Mouse (Mus musculus) liver, embryonic 11.5 days (tissue): Measurements from ENCODE around the gene Mrgprx1. TPM values are rescaled to one million over a fixed set of nuclear protein-coding genes. Genes with fewer than 3 reads are reported as not detected.

Source experiments
- ATAC-seq: fragments of 200-750 bp; cut with Nextera tagmentation; replicated peaks from 2 replicates; pipeline ENCODE4 v1.8.0; 2017; ENCODE audit warnings: moderate number of reproducible peaks, mild to moderate bottlenecking, moderate TSS enrichment, moderate library complexity; ENCODE audit not compliant: low FRiP score
- DNase-seq: peaks from one replicate; pipeline ENCODE4 v3.0.0-alpha.2; 2017; ENCODE audit warnings: low spot score
- H3K27ac ChIP-seq: fragments of 300-500 bp; sonication (generic); 2 replicates; pipeline ENCODE4 v1.5.1; 2014; ENCODE audit warnings: mild to moderate bottlenecking, low read depth, low read length, control low read depth
- H3K27me3 ChIP-seq: fragments of 300-500 bp; sonication (generic); replicated peaks from 2 replicates; pipeline ENCODE4 v1.6.1; 2014; ENCODE audit warnings: low read length, mixed read lengths; ENCODE audit not compliant: control insufficient read depth, insufficient read depth
- H3K36me3 ChIP-seq: fragments of 300-500 bp; sonication (generic); 2 replicates; pipeline ENCODE4 v1.6.1; 2014; ENCODE audit warnings: mild to moderate bottlenecking, low read length, moderate library complexity, mixed read lengths; ENCODE audit not compliant: control insufficient read depth, insufficient read depth
- H3K4me1 ChIP-seq: fragments of 300-500 bp; sonication (generic); replicated peaks from 2 replicates; pipeline ENCODE4 v1.6.1; 2014; ENCODE audit warnings: low read length, mixed read lengths; ENCODE audit not compliant: control insufficient read depth, insufficient read depth
- H3K4me2 ChIP-seq: fragments of 300-500 bp; sonication (generic); 2 replicates; pipeline ENCODE4 v1.6.1; 2014; ENCODE audit warnings: mild to moderate bottlenecking, control low read depth, moderate library complexity
- H3K4me3 ChIP-seq: fragments of 300-500 bp; sonication (generic); 2 replicates; pipeline ENCODE4 v1.5.1; 2014; ENCODE audit warnings: low read depth, low read length, control low read depth
- H3K9ac ChIP-seq: fragments of 300-500 bp; sonication (generic); 2 replicates; pipeline ENCODE4 v1.6.1; 2014; ENCODE audit warnings: low read depth, low read length, control low read depth
- H3K9me3 ChIP-seq: fragments of 300-500 bp; sonication (generic); 2 replicates; pipeline ENCODE4 v1.6.1; 2016; ENCODE audit warnings: low read length, inconsistent platforms, mixed read lengths; ENCODE audit not compliant: control insufficient read depth
- WGBS: fragments of 180-500 bp; shearing (Covaris S2); extraction: QIAGEN DNeasy Blood & Tissue Kit; methylation state at CpG from one replicate; pipeline ENCODE4 v1.1.7; 2014; 5-methylcytosine and 5-hydroxymethylcytosine counted together
- polyA plus RNA-seq: library from polyadenylated mRNA; unstranded; fragments of >200 nt; fragmentation: Nextera tagmentation; extraction: Ambion mirVana; gene quantifications from 2 replicates; pipeline ENCODE4 v1.2.1, GENCODE M21; 2014

The Mrgprx1 gene
- polyA plus RNA-seq = not detected in 2 replicates

GRCm38 (mm10) chr7:48027497-48027896, at the start of gene Mrgprx1:
TSS of gene Mrgprx1 (minus strand) at chr7:48027597.
- DNase-seq (no peak), ATAC-seq (no peak)
- WGBS = 70% methylated on average over 3 of the region's 3 CpGs
- H3K27me3 ChIP-seq = no peaks in the 10 kb centered on the region
- no peaks in the 10 kb centered on the region for H3K9me3 ChIP-seq
- no peak within 1 kb of the TSS for H3K9ac ChIP-seq
- H3K4me1 ChIP-seq = no peaks in the 10 kb centered on the region
- no peak within 1 kb of the TSS for H3K4me3 ChIP-seq
- no peak within 1 kb of the TSS for H3K27ac ChIP-seq
- no peaks in the 10 kb centered on the region for H3K36me3 ChIP-seq
- H3K4me2 ChIP-seq = no peak within 1 kb of the TSS

DNA sequence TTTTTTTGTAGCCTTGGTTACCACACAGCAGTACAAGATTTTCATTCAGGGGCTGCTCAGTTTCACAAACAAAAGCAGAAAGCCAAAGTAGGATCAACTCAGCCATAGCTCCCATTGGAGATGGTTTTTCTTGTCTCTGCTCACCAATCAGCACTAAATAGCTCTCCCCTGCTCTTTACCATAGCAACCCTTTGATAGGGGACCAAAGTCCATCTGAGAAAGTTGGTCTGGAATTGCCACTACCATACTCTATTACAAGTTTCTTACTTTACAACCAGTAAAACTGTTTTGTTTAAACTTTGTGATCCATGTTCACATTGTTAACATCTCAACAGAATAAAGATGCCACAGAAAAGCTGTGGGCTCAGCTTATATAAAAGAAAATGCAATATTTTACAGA, 48.1 kb upstream of the Mrgprx1 start:
- ATAC-seq (no peak), DNase-seq (no peak)
- H3K27ac ChIP-seq = no peak overlapping the region
- H3K36me3 ChIP-seq = no peaks in the 10 kb centered on the region
- H3K9ac ChIP-seq = no peak overlapping the region
- H3K4me3 ChIP-seq = no peak overlapping the region
- no peaks in the 10 kb centered on the region for H3K9me3 ChIP-seq
- H3K4me2 ChIP-seq = no peak overlapping the region
- no peaks in the 10 kb centered on the region for H3K4me1 ChIP-seq
- no peaks in the 10 kb centered on the region for H3K27me3 ChIP-seq

DNA sequence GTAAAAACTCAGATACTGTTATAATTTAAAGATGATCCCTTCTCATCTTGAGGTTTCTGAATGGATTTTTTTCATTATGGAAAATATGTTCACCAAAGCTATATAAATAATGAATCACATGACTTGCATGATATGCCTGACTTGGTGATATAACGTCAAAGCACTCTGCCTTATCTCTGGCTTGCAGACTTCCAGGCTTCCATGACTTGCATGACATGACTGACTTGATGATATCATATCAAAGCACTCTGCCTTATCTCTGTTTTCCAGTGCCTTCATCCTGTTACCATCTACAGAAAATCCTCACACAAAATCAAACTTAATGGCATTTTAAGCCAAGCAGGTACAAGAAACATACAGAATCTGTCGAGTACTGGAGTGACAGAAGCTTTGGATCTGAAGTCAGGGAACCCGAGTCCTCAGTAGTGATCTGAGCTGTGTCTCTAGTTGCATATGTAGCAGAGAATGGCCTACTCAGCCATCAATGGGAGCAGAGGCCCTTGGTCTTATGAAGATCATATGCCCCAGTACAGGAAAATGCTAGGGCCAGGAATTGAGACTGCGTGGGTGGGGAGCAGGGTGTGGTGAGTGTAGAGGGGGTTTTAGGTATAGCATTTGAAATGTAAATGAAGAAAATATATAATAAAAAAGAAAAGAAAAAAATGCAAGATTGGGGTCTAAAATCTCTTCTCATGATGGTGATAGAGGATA, 19.2 kb upstream of the Mrgprx1 start:
- 46% methylated on average over 4 of the region's 4 CpGs for WGBS
- peak; percentile 80 for ATAC-seq
- H3K4me3 ChIP-seq = no peak overlapping the region

DNA sequence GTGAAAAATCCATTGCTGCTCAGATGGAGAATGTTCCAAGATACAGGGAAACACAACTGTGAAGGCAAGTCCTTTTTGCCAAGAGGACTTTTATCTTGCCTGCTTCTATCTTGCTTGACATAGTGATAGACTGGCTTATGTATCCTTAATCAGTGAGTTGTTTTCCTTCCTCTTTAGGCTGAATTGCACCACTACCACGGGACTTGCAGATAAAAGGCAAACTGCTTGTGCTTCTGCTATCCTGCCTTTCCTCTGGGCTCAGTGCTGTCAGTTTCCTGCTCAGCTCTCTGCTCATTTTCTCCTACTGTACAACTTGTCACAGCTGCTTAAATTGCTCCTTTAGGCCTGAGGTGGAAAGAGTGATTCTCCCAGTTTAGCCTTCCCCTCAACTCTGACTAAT, 16.6 kb upstream of the Mrgprx1 start:
- Histone ChIP-seq H3K4me1 (no peaks in the 10 kb centered on the region), H3K4me3 (no peak overlapping the region), H3K9me3 (no peaks in the 10 kb centered on the region), H3K36me3 (no peaks in the 10 kb centered on the region), H3K4me2 (no peak overlapping the region), H3K27me3 (no peaks in the 10 kb centered on the region), H3K27ac (no peak overlapping the region), H3K9ac (no peak overlapping the region)
- 15% methylated on average over 1 of the region's 1 CpGs for WGBS
- DNase-seq = no peak
- no peak for ATAC-seq

More for the DNA sequence above, 19.2 kb upstream of the Mrgprx1 start:
- Histone ChIP-seq H3K27ac (no peak overlapping the region), H3K36me3 (no peaks in the 10 kb centered on the region), H3K4me1 (no peaks in the 10 kb centered on the region), H3K4me2 (no peak overlapping the region), H3K9me3 (no peaks in the 10 kb centered on the region), H3K9ac (no peak overlapping the region), H3K27me3 (no peaks in the 10 kb centered on the region)
- DNase-seq = no peak

GRCm38 (mm10) chr7:48017874-48018273, 9.5 kb downstream of the Mrgprx1 start:
- H3K9ac ChIP-seq = no peak overlapping the region
- H3K4me2 ChIP-seq = no peak overlapping the region
- no peaks in the 10 kb centered on the region for H3K4me1 ChIP-seq
- no peak overlapping the region for H3K27ac ChIP-seq
- H3K36me3 ChIP-seq = no peaks in the 10 kb centered on the region
- H3K4me3 ChIP-seq = no peak overlapping the region
- ATAC-seq = no peak
- no peak for DNase-seq
- H3K9me3 ChIP-seq = no peaks in the 10 kb centered on the region
- whole genome bisulfite sequencing = 42% methylated on average over 2 of the region's 2 CpGs
- no peaks in the 10 kb centered on the region for H3K27me3 ChIP-seq

DNA sequence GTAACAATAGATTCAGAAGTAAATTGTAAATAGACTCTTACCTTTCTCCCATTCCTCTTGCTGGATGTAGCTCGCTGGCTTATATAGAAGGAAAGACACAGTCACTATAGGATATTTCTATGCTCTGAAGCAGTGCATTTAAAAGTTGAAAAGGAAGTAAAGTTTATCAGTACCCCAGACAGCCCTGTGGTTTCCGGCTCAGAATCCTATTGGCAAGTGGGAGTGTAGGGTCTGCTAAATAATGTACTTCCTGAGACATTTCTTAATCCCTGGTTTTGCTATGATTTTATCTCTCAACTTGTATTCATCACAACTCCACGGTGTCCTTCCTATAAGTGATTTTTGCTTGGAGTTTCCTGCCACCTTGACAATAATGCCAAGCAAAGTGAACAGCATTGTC, 31.7 kb downstream of the Mrgprx1 start:
- WGBS = 46% methylated on average over 3 of the region's 3 CpGs
- H3K4me1 ChIP-seq = no peaks in the 10 kb centered on the region
- no peak overlapping the region for H3K4me3 ChIP-seq
- H3K36me3 ChIP-seq = no peaks in the 10 kb centered on the region
- no peak overlapping the region for H3K9ac ChIP-seq
- H3K4me2 ChIP-seq = no peak overlapping the region
- no peak overlapping the region for H3K27ac ChIP-seq
- H3K9me3 ChIP-seq = no peaks in the 10 kb centered on the region
- DNase-seq (no peak), ATAC-seq (no peak)
- no peaks in the 10 kb centered on the region for H3K27me3 ChIP-seq

- ATAC-seq (no peak), DNase-seq (no peak)
- Histone ChIP-seq H3K9me3 (no peaks in the 10 kb centered on the region), H3K27me3 (no peaks in the 10 kb centered on the region), H3K4me2 (no peak overlapping the region), H3K36me3 (no peaks in the 10 kb centered on the region), H3K27ac (no peak overlapping the region), H3K4me1 (no peaks in the 10 kb centered on the region), H3K4me3 (no peak overlapping the region), H3K9ac (no peak overlapping the region)
- 53% methylated on average over 1 of the region's 1 CpGs for WGBS
These were observed 40.6 kb downstream of the Mrgprx1 start for GRCm38 (mm10) chr7:47986752-47987151.

GRCm38 (mm10) chr7:47981995-47982394, 45.4 kb downstream of the Mrgprx1 start, which contains the start of gene Mrgpra4:
TSS of gene Mrgpra4 (minus strand) at chr7:47982095.
- H3K9me3 ChIP-seq = no peaks in the 10 kb centered on the region
- no peak within 1 kb of the TSS for H3K4me2 ChIP-seq
- DNase-seq = no peak
- no peak within 1 kb of the TSS for H3K4me3 ChIP-seq
- 60% methylated on average over 1 of the region's 1 CpGs for WGBS
- H3K27me3 ChIP-seq = no peaks in the 10 kb centered on the region
- no peaks in the 10 kb centered on the region for H3K4me1 ChIP-seq
- ATAC-seq = no peak
- H3K27ac ChIP-seq = no peak within 1 kb of the TSS
- H3K36me3 ChIP-seq = no peaks in the 10 kb centered on the region
- no peak within 1 kb of the TSS for H3K9ac ChIP-seq
